Mouse (Mus musculus) myocyte (in vitro differentiated cells): ENCODE measurements around the gene Sun2.

Source experiments
- CEBPB ChIP-seq: IDR thresholded peaks from 2 replicates; pipeline ENCODE4 v1.6.1; 2011; ENCODE audit warnings: mild to moderate bottlenecking, moderate library complexity; ENCODE audit not compliant: poor library complexity, insufficient read depth, severe bottlenecking
- E2F4 ChIP-seq: IDR thresholded peaks from one replicate; pipeline ENCODE4 v1.6.1; 2011; ENCODE audit warnings: mild to moderate bottlenecking, control low read depth, moderate library complexity; ENCODE audit not compliant: insufficient read depth
- MAX ChIP-seq: IDR thresholded peaks from one replicate; pipeline ENCODE4 v1.6.1; 2011; ENCODE audit warnings: low read depth, mild to moderate bottlenecking, control low read depth
- MYOD1 ChIP-seq, 3 experiments: IDR thresholded peaks; one replicate each; pipeline ENCODE4 v1.6.1; 2011; ENCODE audit warnings: control low read depth in 2 of 3, low read depth in 2 of 3, mild to moderate bottlenecking in 2 of 3, moderate library complexity in 1 of 3; ENCODE audit not compliant: insufficient read length in 2 of 3, control insufficient read depth in 1 of 3
- POLR2A ChIP-seq: IDR thresholded peaks from one replicate; pipeline ENCODE4 v1.6.1; 2011; ENCODE audit warnings: low read depth, mild to moderate bottlenecking, control low read depth, moderate library complexity; ENCODE audit not compliant: insufficient read length
- POLR2AphosphoS2 ChIP-seq: IDR thresholded peaks from one replicate; pipeline ENCODE4 v1.6.1; 2011; ENCODE audit warnings: low read depth, control low read depth; ENCODE audit not compliant: insufficient read length
- REST ChIP-seq: IDR thresholded peaks from one replicate; pipeline ENCODE4 v1.6.1; 2011; ENCODE audit warnings: mild to moderate bottlenecking, control low read depth, moderate library complexity; ENCODE audit not compliant: insufficient read depth, insufficient read length
- SRF ChIP-seq: IDR thresholded peaks from one replicate; pipeline ENCODE4 v1.6.1; 2011; ENCODE audit warnings: low read depth; ENCODE audit not compliant: control insufficient read depth, insufficient read length
- TCF12 ChIP-seq: IDR thresholded peaks from one replicate; pipeline ENCODE4 v1.6.1; 2011; ENCODE audit warnings: mild to moderate bottlenecking, control low read depth; ENCODE audit not compliant: poor library complexity, insufficient read depth, severe bottlenecking
- TCF3 ChIP-seq: IDR thresholded peaks from one replicate; pipeline ENCODE4 v1.6.1; 2011; ENCODE audit warnings: low read depth, control low read depth; ENCODE audit not compliant: insufficient read length
- USF1 ChIP-seq: IDR thresholded peaks from one replicate; pipeline ENCODE4 v1.6.1; 2011; ENCODE audit warnings: low read depth, mild to moderate bottlenecking, control low read depth, moderate library complexity

DNA sequence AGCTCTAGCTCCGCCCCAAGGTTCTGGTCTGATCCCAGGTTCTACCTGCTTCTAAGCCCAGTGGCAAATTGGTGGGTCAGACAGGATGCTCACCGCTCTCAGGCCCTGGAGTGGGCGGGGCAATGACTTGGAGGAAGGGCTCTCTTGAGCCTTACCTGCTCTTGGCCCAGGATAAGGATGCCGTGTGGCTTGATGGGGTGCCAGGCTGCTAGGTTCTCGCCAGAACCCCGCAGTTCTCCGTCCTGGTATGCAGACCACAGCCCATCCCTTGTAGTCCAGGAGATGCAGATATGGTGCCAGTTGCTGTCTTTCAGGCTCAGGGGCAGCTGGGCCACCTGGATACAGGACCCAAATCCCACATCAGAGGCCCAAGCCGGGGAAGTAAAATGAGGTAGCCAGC is 47.8 kb upstream of the Sun2 start:
- no peak for TF ChIP-seq POLR2A
- no peak for TF ChIP-seq MYOD1 (IDR thresholded peaks at IDR 0.05; ENCODE audit: control insufficient read depth in 1 of 3, insufficient read length in 2 of 3, low read depth in 2 of 3)
- TF ChIP-seq TCF12 = no peak
- TF ChIP-seq MAX = no peak
- no peak for TF ChIP-seq POLR2AphosphoS2
- no peak for TF ChIP-seq SRF
- TF ChIP-seq E2F4 = no peak
- TF ChIP-seq CEBPB = no peak
- TF ChIP-seq USF1 = no peak
- no peak for TF ChIP-seq TCF3
- TF ChIP-seq REST = no peak
